Mouse (Mus musculus) regulatory T cell (primary cell): ENCODE measurements around the gene Tmco3.

Experiments used
- in situ Hi-C: fragments of 300-600 bp; cut with MboI, MseI; formaldehyde crosslinking; loops from one replicate; pipeline ENCODE4 v1.15.1; 2025; ENCODE audit warnings: high pct_unique_total_duplicates

The Tmco3 gene

GRCm38 (mm10) chr8:13287692-13288623 lies at the start of gene Tmco3, which contains the start of gene Dcun1d2:
Gene Tmco3 (plus strand): TSS chr8:13288190.
Gene Dcun1d2 (minus strand): TSS chr8:13288131.
- in situ Hi-C loops: no loop called here

- in situ Hi-C loops: loop anchor here (10.0 kb wide), 1 partner anchor 255 kb away; no protein-coding TSS in a partner anchor
Measured at GRCm38 (mm10) chr8:13240055-13240454, 47.9 kb upstream of the Tmco3 start.

- in situ Hi-C loops: loop anchor here (10.0 kb wide), 1 partner anchor 256 kb away; no protein-coding TSS in a partner anchor
Measured at GRCm38 (mm10) chr8:13240691-13241090, 47.3 kb upstream of the Tmco3 start.

GRCm38 (mm10) chr8:13242985-13243870 lies 44.8 kb upstream of the Tmco3 start:
- in situ Hi-C loops: loop anchor here (10.0 kb wide), 1 partner anchor 258 kb away; no protein-coding TSS in a partner anchor

GRCm38 (mm10) chr8:13244343-13244880 lies 43.6 kb upstream of the Tmco3 start:
- in situ Hi-C loops: loop anchor here (10.0 kb wide), 1 partner anchor 260 kb away; no protein-coding TSS in a partner anchor

GRCm38 (mm10) chr8:13252837-13253236 lies 35.2 kb upstream of the Tmco3 start:
- in situ Hi-C loops: no loop called here

GRCm38 (mm10) chr8:13253413-13253812 lies 34.6 kb upstream of the Tmco3 start:
- in situ Hi-C loops: no loop called here

GRCm38 (mm10) chr8:13254019-13254418 lies 34.0 kb upstream of the Tmco3 start, which contains the start of gene Adprhl1:
Gene Adprhl1 (minus strand): TSS chr8:13254162.
- in situ Hi-C loops: no loop called here

GRCm38 (mm10) chr8:13263376-13263775 lies 24.6 kb upstream of the Tmco3 start:
- in situ Hi-C loops: no loop called here

GRCm38 (mm10) chr8:13267566-13267965 lies 20.4 kb upstream of the Tmco3 start:
- in situ Hi-C loops: no loop called here

GRCm38 (mm10) chr8:13272834-13273233 lies 15.2 kb upstream of the Tmco3 start:
- in situ Hi-C loops: no loop called here

GRCm38 (mm10) chr8:13276941-13277447 lies 11.0 kb upstream of the Tmco3 start:
- in situ Hi-C loops: no loop called here

GRCm38 (mm10) chr8:13283200-13283599 lies 4.8 kb upstream of the Tmco3 start:
- in situ Hi-C loops: no loop called here

GRCm38 (mm10) chr8:13287304-13287691 lies 692 bp upstream of the Tmco3 start:
- in situ Hi-C loops: no loop called here

GRCm38 (mm10) chr8:13288646-13289045 lies 656 bp downstream of the Tmco3 start:
- in situ Hi-C loops: no loop called here

- in situ Hi-C loops: no loop called here
Measured at GRCm38 (mm10) chr8:13292364-13292763, 4.4 kb downstream of the Tmco3 start.

- in situ Hi-C loops: no loop called here
Measured at GRCm38 (mm10) chr8:13293677-13294470, 5.9 kb downstream of the Tmco3 start.

- in situ Hi-C loops: no loop called here
Measured at GRCm38 (mm10) chr8:13299571-13299970, 11.6 kb downstream of the Tmco3 start.

- in situ Hi-C loops: no loop called here
Measured at GRCm38 (mm10) chr8:13301036-13301435, 13.0 kb downstream of the Tmco3 start.

- in situ Hi-C loops: no loop called here
Measured at GRCm38 (mm10) chr8:13305459-13305858, 17.5 kb downstream of the Tmco3 start.
